Mouse (Mus musculus) limb, embryonic 13.5 days (tissue): ENCODE measurements around the gene G430095P16Rik. TPM values are rescaled to one million over a fixed set of nuclear protein-coding genes. Genes with fewer than 3 reads are reported as not detected.

ENCODE experiments used
- ATAC-seq: fragments of 200-750 bp; cut with Nextera tagmentation; 2 replicates; pipeline ENCODE4 v1.8.0; 2017; ENCODE audit warnings: low read depth, moderate number of reproducible peaks, moderate TSS enrichment; ENCODE audit not compliant: low FRiP score
- H3K27ac ChIP-seq: fragments of 300-500 bp; sonication (generic); 2 replicates; pipeline ENCODE4 v1.5.1; 2015; ENCODE audit warnings: inconsistent platforms, mild to moderate bottlenecking, moderate library complexity
- H3K27me3 ChIP-seq: fragments of 300-500 bp; sonication (generic); 2 replicates; pipeline ENCODE4 v1.6.1; 2015; ENCODE audit warnings: mild to moderate bottlenecking, inconsistent platforms
- H3K36me3 ChIP-seq: fragments of 300-500 bp; sonication (generic); 2 replicates; pipeline ENCODE4 v1.6.1; 2015; ENCODE audit warnings: inconsistent platforms, mild to moderate bottlenecking, moderate library complexity
- H3K4me1 ChIP-seq: fragments of 300-500 bp; sonication (generic); 2 replicates; pipeline ENCODE4 v1.6.1; 2015; ENCODE audit warnings: inconsistent platforms
- H3K4me2 ChIP-seq: fragments of 300-500 bp; sonication (generic); replicated peaks from 2 replicates; pipeline ENCODE4 v1.6.1; 2015; ENCODE audit warnings: inconsistent platforms, mild to moderate bottlenecking, moderate library complexity
- H3K4me3 ChIP-seq: fragments of 300-500 bp; sonication (generic); 2 replicates; pipeline ENCODE4 v1.5.1; 2015; ENCODE audit warnings: moderate library complexity, mild to moderate bottlenecking, inconsistent platforms
- H3K9ac ChIP-seq: fragments of 300-500 bp; sonication (generic); 2 replicates; pipeline ENCODE4 v1.6.1; 2015; ENCODE audit warnings: mild to moderate bottlenecking, inconsistent platforms
- H3K9me3 ChIP-seq: fragments of 300-500 bp; sonication (generic); 2 replicates; pipeline ENCODE4 v1.6.1; 2016; ENCODE audit warnings: inconsistent platforms
- WGBS: fragments of 180-500 bp; shearing (Covaris S2); methylation state at CpG from one replicate; pipeline ENCODE4 v1.1.7; 2015; 5-methylcytosine and 5-hydroxymethylcytosine counted together
- polyA plus RNA-seq: library from polyadenylated mRNA; unstranded; fragments of >200 nt; fragmentation: Nextera tagmentation; extraction: Ambion mirVana; gene quantifications from 2 replicates; pipeline ENCODE4 v1.2.1, GENCODE M21; 2015

The G430095P16Rik gene
- polyA plus RNA-seq, 1 experiment from 2014 or later, result 7.1 TPM

DNA sequence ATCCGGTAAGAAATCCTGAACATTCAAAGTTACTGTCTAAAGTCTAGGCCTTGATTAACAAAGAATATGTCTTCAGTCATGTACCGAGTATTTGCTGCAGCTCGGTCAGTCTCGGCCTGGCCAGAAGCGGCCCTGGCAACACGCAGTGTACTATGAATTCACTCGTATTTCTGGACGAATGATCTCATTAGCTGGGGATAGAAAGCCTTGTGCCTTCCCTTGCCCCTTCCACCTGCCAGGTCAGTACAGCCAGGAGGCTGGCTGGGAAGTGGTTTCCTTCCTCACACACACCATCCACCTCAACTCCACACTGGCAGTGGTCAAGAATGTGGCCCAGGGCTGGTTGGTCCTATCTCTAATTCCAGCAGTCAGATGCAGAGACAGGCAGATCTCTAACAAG is 46.5 kb downstream of the G430095P16Rik start:
- no peak overlapping the region for H3K9ac ChIP-seq
- ATAC-seq, result no peak
- peaks cover 69% of the 10 kb centered on the region for H3K36me3 ChIP-seq
- H3K4me3 ChIP-seq, result no peak overlapping the region
- peaks cover 67% of the 10 kb centered on the region for H3K4me1 ChIP-seq
- H3K4me2 ChIP-seq, result no peak overlapping the region
- 85% methylated on average over 8 of the region's 8 CpGs for WGBS
- peaks cover 36% of the 10 kb centered on the region for H3K27me3 ChIP-seq
- H3K27ac ChIP-seq, result no peak overlapping the region
- H3K9me3 ChIP-seq, result no peaks in the 10 kb centered on the region

DNA sequence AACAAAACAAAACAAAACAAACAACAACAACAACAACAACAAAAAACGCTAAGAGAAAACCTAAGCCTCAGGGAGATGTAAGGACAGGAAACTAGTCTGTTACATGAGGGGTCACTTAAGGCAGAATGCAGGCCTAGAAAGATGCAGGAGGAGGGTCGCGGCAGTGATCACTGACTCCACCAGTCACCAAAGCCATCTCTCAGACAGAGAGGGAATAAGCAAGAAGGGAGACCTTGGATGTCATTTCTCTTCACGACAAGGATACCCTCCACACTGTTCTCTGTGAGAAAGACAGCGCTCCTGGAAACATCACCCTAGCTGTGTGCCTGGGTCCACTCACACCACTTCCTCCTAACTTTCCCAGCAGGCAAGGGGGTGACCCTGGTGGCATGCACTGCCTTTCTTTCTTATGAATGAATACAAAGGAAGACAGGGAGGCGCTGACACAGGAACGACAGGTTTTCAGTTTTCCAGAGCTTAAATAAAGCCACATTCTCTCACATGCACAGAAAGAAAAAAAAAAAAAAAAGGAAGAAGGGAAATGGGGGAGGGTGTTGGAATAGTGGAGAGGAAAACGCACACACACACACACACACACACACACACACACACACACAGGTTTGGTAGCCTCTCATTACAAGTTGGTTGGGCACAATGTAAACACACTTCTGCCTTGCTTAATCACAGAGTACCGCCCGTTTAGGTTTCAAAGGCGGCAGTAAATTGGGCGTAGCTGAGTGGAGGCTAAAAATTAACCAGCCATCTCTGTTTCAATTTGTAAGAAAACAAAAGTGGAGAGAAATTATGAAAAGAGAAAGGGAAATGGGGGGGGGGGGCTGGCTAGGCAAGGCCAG is 47.5 kb downstream of the G430095P16Rik start:
- Histone ChIP-seq H3K4me1 (peaks cover 70% of the 10 kb centered on the region), H3K36me3 (peaks cover 61% of the 10 kb centered on the region), H3K27me3 (peaks cover 29% of the 10 kb centered on the region), H3K4me3 (peak overlapping the region; percentile 43), H3K27ac (peak overlapping the region; percentile 39), H3K4me2 (peak overlapping the region; percentile 68), H3K9ac (peak overlapping the region; percentile 61; the same call in 1 of the 2 replicates), H3K9me3 (no peaks in the 10 kb centered on the region)
- no peak for ATAC-seq
- 30% methylated on average over 12 of the region's 12 CpGs for WGBS

DNA sequence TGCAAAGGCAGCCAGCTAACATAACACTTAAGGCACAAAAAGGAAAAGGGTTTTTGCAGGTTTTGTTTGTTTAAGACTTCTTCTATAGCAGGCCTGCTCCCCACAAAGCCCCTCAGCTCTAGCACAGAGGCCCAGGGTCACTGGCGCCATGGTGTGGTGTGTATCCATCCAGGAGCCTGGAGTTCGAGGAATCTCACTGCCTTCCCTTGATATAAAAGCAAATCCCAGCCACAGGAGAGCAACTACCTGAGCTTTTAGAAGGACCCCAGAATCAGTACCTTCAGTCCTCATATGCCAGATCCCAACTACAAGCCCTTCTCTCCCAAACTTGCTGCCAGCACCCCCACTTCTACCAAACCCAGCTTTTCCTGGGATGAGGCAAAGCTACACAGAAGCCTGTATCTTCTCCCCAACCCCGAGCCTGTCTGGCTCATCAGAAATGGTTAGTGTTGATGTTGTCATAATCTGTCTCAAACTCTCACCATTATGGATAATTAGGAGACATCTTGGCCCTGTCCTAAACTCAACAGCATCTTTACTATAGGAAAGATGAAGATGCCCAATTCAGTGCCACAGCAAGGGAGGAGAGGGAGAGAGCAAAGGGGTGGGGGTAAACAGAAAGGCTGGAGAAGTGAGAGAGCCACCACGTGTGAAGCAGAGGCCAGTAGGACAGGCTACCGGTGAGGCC is 48.3 kb downstream of the G430095P16Rik start:
- H3K27me3 ChIP-seq, result peaks cover 34% of the 10 kb centered on the region
- no peaks in the 10 kb centered on the region for H3K9me3 ChIP-seq
- peaks cover 70% of the 10 kb centered on the region for H3K4me1 ChIP-seq
- H3K4me2 ChIP-seq, result peak overlapping the region; percentile 68
- no peak for ATAC-seq
- peak overlapping the region; percentile 43 for H3K4me3 ChIP-seq
- peaks cover 57% of the 10 kb centered on the region for H3K36me3 ChIP-seq
- peak overlapping the region; percentile 39 for H3K27ac ChIP-seq
- 29% methylated on average over 5 of the region's 5 CpGs for WGBS
- H3K9ac ChIP-seq, result peak overlapping the region; percentile 61; the same call in 1 of the 2 replicates

DNA sequence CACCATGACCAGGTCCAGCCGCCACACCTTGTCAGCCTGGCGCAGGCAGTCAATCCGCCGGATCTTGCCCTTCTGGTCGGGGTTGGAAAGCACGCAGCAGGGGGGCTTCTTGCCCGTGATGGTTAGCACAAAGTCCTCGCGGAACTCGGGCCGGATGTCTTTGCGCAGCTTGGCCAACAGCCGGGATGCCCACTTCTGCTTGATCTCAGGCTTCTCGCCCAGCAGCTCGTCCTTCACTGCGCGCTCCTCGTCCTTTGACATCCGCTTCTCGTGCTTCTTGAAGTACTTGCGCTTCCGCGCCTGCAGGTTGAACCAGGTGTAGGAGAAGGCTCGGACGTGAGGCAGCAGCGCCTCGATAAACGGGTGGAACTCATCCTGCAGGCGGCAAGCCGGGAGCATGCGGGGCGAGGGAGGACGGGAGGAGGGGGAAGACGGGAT is 49.2 kb downstream of the G430095P16Rik start:
- WGBS, result 6% methylated on average over 34 of the region's 34 CpGs
- no peaks in the 10 kb centered on the region for H3K9me3 ChIP-seq
- peaks cover 70% of the 10 kb centered on the region for H3K4me1 ChIP-seq
- peak overlapping the region; percentile 68 for H3K4me2 ChIP-seq
- peaks cover 49% of the 10 kb centered on the region for H3K36me3 ChIP-seq
- H3K9ac ChIP-seq, result peak overlapping the region; percentile 61
- H3K27ac ChIP-seq, result no peak overlapping the region
- H3K4me3 ChIP-seq, result peak overlapping the region; percentile 43
- H3K27me3 ChIP-seq, result peaks cover 43% of the 10 kb centered on the region
- ATAC-seq, result no peak

DNA sequence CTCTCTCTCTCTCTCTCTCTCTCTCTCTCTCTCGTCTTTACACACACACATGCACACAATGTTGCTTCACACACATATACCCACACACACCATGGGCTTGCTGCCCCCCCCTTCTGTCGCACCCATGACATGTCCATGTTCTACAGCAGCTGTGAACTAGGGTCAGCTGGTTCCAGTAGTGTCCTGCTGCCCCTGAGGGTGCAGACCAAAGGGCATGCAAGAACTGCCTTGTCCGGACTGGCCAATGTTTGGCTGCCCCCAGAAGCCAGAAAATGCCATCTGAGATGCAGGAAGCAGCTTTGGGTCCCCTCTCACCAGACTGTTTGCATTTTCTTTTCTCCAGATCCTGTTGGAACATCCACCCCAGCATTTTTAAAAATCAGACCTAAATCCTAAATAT is 49.8 kb downstream of the G430095P16Rik start:
- 11% methylated on average over 2 of the region's 3 CpGs for WGBS
- H3K4me1 ChIP-seq, result peaks cover 70% of the 10 kb centered on the region

DNA sequence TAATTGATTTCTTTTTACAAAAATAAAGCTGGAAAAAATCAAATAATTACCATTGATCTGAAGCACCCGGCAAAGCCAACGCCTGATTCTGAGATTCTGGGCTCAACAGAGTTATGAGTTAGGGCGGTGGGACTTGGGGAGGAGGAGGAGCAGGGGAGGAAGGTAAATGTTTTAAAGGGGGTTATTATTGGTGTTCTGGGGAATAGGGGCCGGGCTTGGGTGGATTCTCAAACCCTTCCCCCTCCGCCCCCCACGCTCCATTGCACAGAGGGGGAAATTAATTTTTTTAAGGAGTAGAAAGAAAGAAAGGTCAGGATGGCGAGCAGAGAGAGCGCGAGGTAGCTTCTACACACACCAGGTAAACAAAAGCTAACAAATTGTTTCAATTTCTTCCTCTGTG is 50.5 kb downstream of the G430095P16Rik start:
- peak overlapping the region; percentile 68 for H3K4me2 ChIP-seq
- peak overlapping the region; percentile 85 for H3K27ac ChIP-seq
- peaks cover 46% of the 10 kb centered on the region for H3K27me3 ChIP-seq
- peak overlapping the region; percentile 43 for H3K4me3 ChIP-seq
- peaks cover 76% of the 10 kb centered on the region for H3K4me1 ChIP-seq
- peak; percentile 57; the same call in 1 of the 2 replicates for ATAC-seq
- 3% methylated on average over 9 of the region's 9 CpGs for WGBS
- peak overlapping the region; percentile 64; the same call in 1 of the 2 replicates for H3K9ac ChIP-seq
- H3K36me3 ChIP-seq, result peaks cover 35% of the 10 kb centered on the region
- H3K9me3 ChIP-seq, result no peaks in the 10 kb centered on the region

More for the DNA sequence above, 49.8 kb downstream of the G430095P16Rik start:
- no peak for ATAC-seq
- peak overlapping the region; percentile 68 for H3K4me2 ChIP-seq
- no peaks in the 10 kb centered on the region for H3K9me3 ChIP-seq
- no peak overlapping the region for H3K27ac ChIP-seq
- peak overlapping the region; percentile 50; the same call in 1 of the 2 replicates for H3K9ac ChIP-seq
- peak overlapping the region; percentile 43 for H3K4me3 ChIP-seq
- H3K27me3 ChIP-seq, result peaks cover 44% of the 10 kb centered on the region
- peaks cover 42% of the 10 kb centered on the region for H3K36me3 ChIP-seq

DNA sequence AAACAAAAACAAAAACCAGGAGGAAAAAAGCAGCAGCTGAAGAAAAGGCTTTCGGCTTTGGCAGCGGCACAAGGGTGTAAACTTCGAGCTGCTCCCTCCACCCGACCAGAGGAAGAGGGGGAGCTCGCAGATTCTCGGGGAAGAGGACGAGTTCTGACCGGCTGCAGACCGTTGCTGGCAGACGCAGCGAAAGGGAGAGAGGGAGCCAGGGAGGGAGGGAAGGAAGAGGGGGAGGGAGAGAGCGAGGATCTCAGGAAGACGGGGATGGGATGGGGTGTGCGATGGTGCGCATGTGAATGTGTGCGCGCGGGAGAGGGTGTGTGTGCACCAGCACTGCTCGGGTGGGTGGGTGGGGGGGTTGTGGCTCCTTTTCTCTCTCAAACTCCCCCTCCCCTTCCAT is 51.0 kb downstream of the G430095P16Rik start:
- H3K4me2 ChIP-seq, result peak overlapping the region; percentile 68
- ATAC-seq, result peak; percentile 84
- no peaks in the 10 kb centered on the region for H3K9me3 ChIP-seq
- H3K36me3 ChIP-seq, result peaks cover 30% of the 10 kb centered on the region
- H3K4me1 ChIP-seq, result peaks cover 82% of the 10 kb centered on the region
- 0% methylated on average over 18 of the region's 19 CpGs for WGBS
- peak overlapping the region; percentile 85 for H3K27ac ChIP-seq
- H3K27me3 ChIP-seq, result peaks cover 47% of the 10 kb centered on the region
- H3K9ac ChIP-seq, result peak overlapping the region; percentile 64
- peak overlapping the region; percentile 43 for H3K4me3 ChIP-seq

DNA sequence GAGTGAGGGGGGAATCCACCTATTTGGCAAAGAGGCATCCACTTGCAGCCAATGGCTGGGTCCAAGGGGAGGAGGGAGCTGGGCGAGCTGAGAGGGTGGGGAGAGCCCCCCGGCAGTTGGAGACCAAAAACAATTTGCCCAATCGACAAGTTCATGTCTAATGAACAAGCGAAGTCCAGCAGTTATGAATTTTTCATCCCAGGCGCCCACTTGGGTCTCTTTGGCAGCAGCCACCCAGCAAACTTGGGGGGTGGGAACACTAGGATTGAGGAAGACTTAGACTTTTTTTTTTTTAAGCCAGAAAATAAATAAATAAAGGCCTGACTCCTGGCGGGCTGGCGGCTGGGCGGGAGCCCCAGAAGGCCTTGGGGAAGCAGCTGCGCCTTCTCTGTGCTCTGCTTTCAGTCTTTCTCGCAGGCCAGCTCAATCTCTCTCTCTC is 51.7 kb downstream of the G430095P16Rik start:
- peak overlapping the region; percentile 43 for H3K4me3 ChIP-seq
- H3K4me1 ChIP-seq, result peaks cover 88% of the 10 kb centered on the region
- H3K4me2 ChIP-seq, result peak overlapping the region; percentile 68
- 1% methylated on average over 10 of the region's 10 CpGs for WGBS
- ATAC-seq, result peak; percentile 78; the same call in 1 of the 2 replicates
- H3K27me3 ChIP-seq, result peaks cover 54% of the 10 kb centered on the region
- peak overlapping the region; percentile 61; the same call in 1 of the 2 replicates for H3K9ac ChIP-seq
- peaks cover 24% of the 10 kb centered on the region for H3K36me3 ChIP-seq
- H3K27ac ChIP-seq, result peak overlapping the region; percentile 85
- no peaks in the 10 kb centered on the region for H3K9me3 ChIP-seq

DNA sequence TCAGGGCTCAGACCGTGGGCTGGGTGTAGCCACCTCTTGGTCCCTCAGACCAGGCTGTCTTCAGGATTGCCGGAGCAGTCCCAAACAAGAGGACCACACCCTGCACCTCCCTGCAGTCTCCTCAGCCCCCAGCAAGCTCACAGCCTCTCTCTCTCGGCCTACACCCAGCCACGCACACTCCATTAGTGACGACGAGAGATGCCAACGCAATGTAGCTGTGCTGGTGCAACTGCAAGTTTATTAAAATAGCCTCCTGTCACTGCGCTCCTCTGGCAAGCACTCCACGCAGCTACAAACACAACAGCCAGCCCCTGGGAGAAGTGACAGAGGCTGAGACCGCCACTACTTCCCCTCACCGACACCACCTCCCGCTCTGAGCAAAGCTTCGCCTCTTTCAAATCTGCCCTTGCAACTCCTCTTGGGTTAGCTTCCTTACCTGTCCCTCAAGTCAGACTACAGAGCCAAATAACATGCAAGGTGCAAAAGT is 52.3 kb downstream of the G430095P16Rik start:
- no peak for ATAC-seq
- Histone ChIP-seq H3K9ac (peak overlapping the region; percentile 61), H3K27me3 (peaks cover 60% of the 10 kb centered on the region), H3K36me3 (peaks cover 17% of the 10 kb centered on the region), H3K4me2 (peak overlapping the region; percentile 68), H3K27ac (peak overlapping the region; percentile 85), H3K4me3 (peak overlapping the region; percentile 43), H3K4me1 (peaks cover 91% of the 10 kb centered on the region), H3K9me3 (no peaks in the 10 kb centered on the region)
- 13% methylated on average over 13 of the region's 13 CpGs for WGBS

DNA sequence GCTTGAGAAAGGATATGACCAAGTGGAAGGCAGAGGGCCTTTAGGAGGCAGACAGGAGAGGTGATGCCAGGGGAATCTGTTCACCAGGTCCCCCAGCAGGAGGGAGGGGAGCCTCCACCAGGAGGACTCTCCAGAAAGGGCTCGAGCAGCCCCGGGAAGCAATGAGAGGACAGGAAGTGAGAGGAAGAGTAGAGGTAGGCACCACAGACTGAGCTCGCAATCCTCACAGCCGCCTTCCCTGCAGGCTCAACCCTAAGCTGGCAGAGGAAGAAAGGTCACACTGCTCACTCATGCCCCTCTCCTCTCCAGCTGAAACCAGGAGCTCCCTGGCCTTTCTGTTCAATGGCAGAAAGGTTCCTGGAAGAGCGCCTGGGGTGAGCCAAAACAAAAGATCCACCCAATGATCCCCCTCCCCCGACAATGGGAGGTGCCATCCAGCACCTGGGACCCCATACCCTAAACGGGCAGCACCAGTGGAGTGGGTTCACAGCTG is 52.9 kb downstream of the G430095P16Rik start:
- no peak for ATAC-seq

More for the DNA sequence above, 52.9 kb downstream of the G430095P16Rik start:
- Histone ChIP-seq H3K4me1 (peaks cover 91% of the 10 kb centered on the region), H3K4me2 (peak overlapping the region; percentile 68), H3K27ac (peak overlapping the region; percentile 85), H3K27me3 (peaks cover 65% of the 10 kb centered on the region), H3K9ac (peak overlapping the region; percentile 61), H3K4me3 (peak overlapping the region; percentile 43; the same call in 1 of the 2 replicates), H3K9me3 (no peaks in the 10 kb centered on the region), H3K36me3 (peaks cover 12% of the 10 kb centered on the region)
- WGBS, result 16% methylated on average over 7 of the region's 7 CpGs
